Mouse (Mus musculus): ENCODE measurements around the gene Antxr2. TPM values are rescaled to one million over a fixed set of nuclear protein-coding genes. Genes with fewer than 3 reads are reported as not detected.

The Antxr2 gene
- polyA plus RNA-seq, 1 experiment, result 23.1 TPM

GRCm38 (mm10) chr5:97947261-97947660 is 83.6 kb downstream of the Antxr2 start:
- Histone ChIP-seq H3K79me2 (ENCODE audit: control insufficient read depth, insufficient read depth) (no peaks in the 10 kb centered on the region), H3K27me3 (ENCODE audit: control insufficient read depth, insufficient read depth, insufficient read length) (no peaks in the 10 kb centered on the region), H3K4me3 (no peak overlapping the region), H3ac (ENCODE audit: control insufficient read depth, insufficient read length) (no peak overlapping the region), H3K36me3 (ENCODE audit: control insufficient read depth, insufficient read depth) (peaks cover 45% of the 10 kb centered on the region), H3K4me2 (ENCODE audit: low read depth) (no peak overlapping the region)
- TF ChIP-seq CEBPB (IDR thresholded peaks at IDR 0.05; ENCODE audit: insufficient read depth, poor library complexity, severe bottlenecking), result no peak
- TF ChIP-seq POLR2AphosphoS2 (IDR thresholded peaks at IDR 0.05; ENCODE audit: insufficient read length, low read depth), result no peak
- TF ChIP-seq E2F4 (IDR thresholded peaks at IDR 0.05; ENCODE audit: insufficient read depth), result no peak
- no peak for TF ChIP-seq REST (IDR thresholded peaks at IDR 0.05; ENCODE audit: insufficient read depth, insufficient read length)
- no peak for TF ChIP-seq POLR2A (IDR thresholded peaks at IDR 0.05; ENCODE audit: insufficient read length, low read depth)
- no peak for TF ChIP-seq MAX (IDR thresholded peaks at IDR 0.05; ENCODE audit: low read depth)
- no peak for TF ChIP-seq TCF3 (IDR thresholded peaks at IDR 0.05; ENCODE audit: insufficient read length, low read depth)
- TF ChIP-seq MYOD1 (IDR thresholded peaks at IDR 0.05; ENCODE audit: control insufficient read depth in 1 of 3, insufficient read length in 2 of 3, low read depth in 2 of 3), result no peak

- H3K4me2 ChIP-seq (ENCODE audit: low read depth), result no peak overlapping the region
- H3ac ChIP-seq (ENCODE audit: control insufficient read depth, insufficient read length), result no peak overlapping the region
- no peak for TF ChIP-seq USF1 (IDR thresholded peaks at IDR 0.05; ENCODE audit: low read depth)
- TF ChIP-seq POLR2AphosphoS2 (IDR thresholded peaks at IDR 0.05; ENCODE audit: insufficient read length, low read depth), result no peak
- TF ChIP-seq CEBPB (IDR thresholded peaks at IDR 0.05; ENCODE audit: insufficient read depth, poor library complexity, severe bottlenecking), result no peak
- no peak for TF ChIP-seq MYOD1 (IDR thresholded peaks at IDR 0.05; ENCODE audit: control insufficient read depth in 1 of 3, insufficient read length in 2 of 3, low read depth in 2 of 3)
- no peak for TF ChIP-seq POLR2A (IDR thresholded peaks at IDR 0.05; ENCODE audit: insufficient read length, low read depth)
- TF ChIP-seq MAX (IDR thresholded peaks at IDR 0.05; ENCODE audit: low read depth), result no peak
- TF ChIP-seq TCF3 (IDR thresholded peaks at IDR 0.05; ENCODE audit: insufficient read length, low read depth), result no peak
- TF ChIP-seq REST (IDR thresholded peaks at IDR 0.05; ENCODE audit: insufficient read depth, insufficient read length), result no peak
- TF ChIP-seq TCF12 (IDR thresholded peaks at IDR 0.05; ENCODE audit: insufficient read depth, poor library complexity, severe bottlenecking), result no peak
- no peak for TF ChIP-seq MYOG (IDR thresholded peaks at IDR 0.05; ENCODE audit: control insufficient read depth in 1 of 3, insufficient read depth in 1 of 3, insufficient read length in 2 of 3, low read depth in 2 of 3)
- no peak for TF ChIP-seq E2F4 (IDR thresholded peaks at IDR 0.05; ENCODE audit: insufficient read depth)
- TF ChIP-seq SRF (IDR thresholded peaks at IDR 0.05; ENCODE audit: control insufficient read depth, insufficient read length, low read depth), result no peak
- H3K36me3 ChIP-seq (ENCODE audit: control insufficient read depth, insufficient read depth), result peaks cover 38% of the 10 kb centered on the region
- no peaks in the 10 kb centered on the region for H3K79me2 ChIP-seq (ENCODE audit: control insufficient read depth, insufficient read depth)
- H3K4me3 ChIP-seq, result no peak overlapping the region
- no peaks in the 10 kb centered on the region for H3K27me3 ChIP-seq (ENCODE audit: control insufficient read depth, insufficient read depth, insufficient read length)
These were observed 84.6 kb downstream of the Antxr2 start for GRCm38 (mm10) chr5:97946236-97946635.

GRCm38 (mm10) chr5:97935140-97936129 is 95.4 kb downstream of the Antxr2 start:
- Histone ChIP-seq H3ac (ENCODE audit: control insufficient read depth, insufficient read length) (no peak overlapping the region), H3K79me2 (ENCODE audit: control insufficient read depth, insufficient read depth) (no peaks in the 10 kb centered on the region), H3K4me2 (ENCODE audit: low read depth) (no peak overlapping the region), H3K27me3 (ENCODE audit: control insufficient read depth, insufficient read depth, insufficient read length) (no peaks in the 10 kb centered on the region), H3K4me3 (no peak overlapping the region), H3K36me3 (ENCODE audit: control insufficient read depth, insufficient read depth) (peaks cover 16% of the 10 kb centered on the region)
- TF ChIP-seq MYOG (IDR thresholded peaks at IDR 0.05; ENCODE audit: control insufficient read depth in 1 of 3, insufficient read depth in 1 of 3, insufficient read length in 2 of 3, low read depth in 2 of 3) (no peak), CEBPB (IDR thresholded peaks at IDR 0.05; ENCODE audit: insufficient read depth, poor library complexity, severe bottlenecking) (no peak)

GRCm38 (mm10) chr5:97917654-97918053 is 113.2 kb downstream of the Antxr2 start:
- H3K4me3 ChIP-seq, result no peak overlapping the region
- no peak overlapping the region for H3K4me2 ChIP-seq (ENCODE audit: low read depth)
- H3K36me3 ChIP-seq (ENCODE audit: control insufficient read depth, insufficient read depth), result peaks cover 8% of the 10 kb centered on the region
- H3ac ChIP-seq (ENCODE audit: control insufficient read depth, insufficient read length), result no peak overlapping the region
- H3K79me2 ChIP-seq (ENCODE audit: control insufficient read depth, insufficient read depth), result no peaks in the 10 kb centered on the region
- no peak for TF ChIP-seq POLR2A (IDR thresholded peaks at IDR 0.05; ENCODE audit: insufficient read length, low read depth)
- no peaks in the 10 kb centered on the region for H3K27me3 ChIP-seq (ENCODE audit: control insufficient read depth, insufficient read depth, insufficient read length)

- Histone ChIP-seq H3K36me3 (ENCODE audit: control insufficient read depth, insufficient read depth) (peaks cover 5% of the 10 kb centered on the region), H3ac (ENCODE audit: control insufficient read depth, insufficient read length) (no peak overlapping the region), H3K4me3 (no peak overlapping the region), H3K27me3 (ENCODE audit: control insufficient read depth, insufficient read depth, insufficient read length) (no peaks in the 10 kb centered on the region), H3K4me2 (ENCODE audit: low read depth) (no peak overlapping the region), H3K79me2 (ENCODE audit: control insufficient read depth, insufficient read depth) (no peaks in the 10 kb centered on the region)
- TF ChIP-seq TCF3 (IDR thresholded peaks at IDR 0.05; ENCODE audit: insufficient read length, low read depth), result no peak
- no peak for TF ChIP-seq MYOG (IDR thresholded peaks at IDR 0.05; ENCODE audit: control insufficient read depth in 1 of 3, insufficient read depth in 1 of 3, insufficient read length in 2 of 3, low read depth in 2 of 3)
- TF ChIP-seq CEBPB (IDR thresholded peaks at IDR 0.05; ENCODE audit: insufficient read depth, poor library complexity, severe bottlenecking), result no peak
These were observed 116.0 kb downstream of the Antxr2 start for GRCm38 (mm10) chr5:97914890-97915289.
